Mouse (Mus musculus) liver, embryonic 15.5 days (tissue): ENCODE results near the gene Galnt6. TPM values are rescaled to one million over a fixed set of nuclear protein-coding genes. Genes with fewer than 3 reads are reported as not detected.
A peak's percentile ranks its signal among the peaks of the same experiment; 100 is the strongest.

Source experiments
- ATAC-seq: fragments of 200-750 bp; cut with Nextera tagmentation; 2 replicates; pipeline ENCODE4 v1.8.0; 2017; ENCODE audit warnings: moderate number of reproducible peaks, mild to moderate bottlenecking, moderate library complexity; ENCODE audit not compliant: insufficient read depth
- H3K27ac ChIP-seq: fragments of 300-500 bp; sonication (generic); replicated peaks from 2 replicates; pipeline ENCODE4 v1.5.1; 2015; ENCODE audit warnings: mild to moderate bottlenecking, inconsistent platforms
- H3K27me3 ChIP-seq: fragments of 300-500 bp; sonication (generic); 2 replicates; pipeline ENCODE4 v1.6.1; 2015; ENCODE audit warnings: mild to moderate bottlenecking, inconsistent platforms
- H3K36me3 ChIP-seq: fragments of 300-500 bp; sonication (generic); replicated peaks from 2 replicates; pipeline ENCODE4 v1.6.1; 2015; ENCODE audit warnings: moderate library complexity, mild to moderate bottlenecking, inconsistent platforms
- H3K4me1 ChIP-seq: fragments of 300-500 bp; sonication (generic); replicated peaks from 2 replicates; pipeline ENCODE4 v1.6.1; 2015; ENCODE audit warnings: inconsistent platforms
- H3K4me2 ChIP-seq: fragments of 300-500 bp; sonication (generic); 2 replicates; pipeline ENCODE4 v1.6.1; 2015; ENCODE audit warnings: moderate library complexity, mild to moderate bottlenecking, inconsistent platforms
- H3K4me3 ChIP-seq: fragments of 300-500 bp; sonication (generic); replicated peaks from 2 replicates; pipeline ENCODE4 v1.5.1; 2015; ENCODE audit warnings: mild to moderate bottlenecking, inconsistent platforms
- H3K9ac ChIP-seq: fragments of 300-500 bp; sonication (generic); 2 replicates; pipeline ENCODE4 v1.6.1; 2015; ENCODE audit warnings: moderate library complexity, mild to moderate bottlenecking, inconsistent platforms
- H3K9me3 ChIP-seq: fragments of 300-500 bp; sonication (generic); replicated peaks from 2 replicates; pipeline ENCODE4 v1.6.1; 2016; ENCODE audit warnings: inconsistent platforms
- WGBS: fragments of 180-500 bp; shearing (Covaris S2); methylation state at CpG from one replicate; pipeline ENCODE4 v1.1.7; 2015; ENCODE audit warnings: mixed read lengths; ENCODE audit not compliant: insufficient replicate concordance; 5-methylcytosine and 5-hydroxymethylcytosine counted together
- polyA plus RNA-seq: library from polyadenylated mRNA; unstranded; fragments of >200 nt; fragmentation: Nextera tagmentation; extraction: Ambion mirVana; gene quantifications from 2 replicates; pipeline ENCODE4 v1.2.1, GENCODE M21; 2015

The Galnt6 gene
- polyA plus RNA-seq, 1 experiment from 2014 or later = 1.2 TPM

DNA sequence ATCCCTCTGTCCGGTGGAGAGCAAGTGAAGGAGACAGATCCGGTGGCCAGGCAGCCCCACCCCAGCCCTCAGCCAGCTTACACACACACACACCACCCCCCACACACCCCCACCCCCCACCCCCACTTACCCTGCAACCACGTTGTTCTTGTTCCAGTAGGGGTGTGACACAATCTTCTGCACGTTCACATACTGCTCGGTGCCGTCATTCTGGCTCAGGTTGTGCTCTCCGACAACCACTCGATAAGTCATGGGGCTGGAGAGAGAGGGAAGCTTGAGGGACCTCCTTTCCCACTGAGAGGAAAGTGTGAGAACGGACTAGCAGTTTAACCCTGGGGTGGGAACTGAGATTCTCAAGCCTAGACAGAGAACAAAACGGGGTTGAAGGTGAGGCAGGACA, 44.7 kb downstream of the Galnt6 start:
- H3K4me1 ChIP-seq = peaks cover 66% of the 10 kb centered on the region

DNA sequence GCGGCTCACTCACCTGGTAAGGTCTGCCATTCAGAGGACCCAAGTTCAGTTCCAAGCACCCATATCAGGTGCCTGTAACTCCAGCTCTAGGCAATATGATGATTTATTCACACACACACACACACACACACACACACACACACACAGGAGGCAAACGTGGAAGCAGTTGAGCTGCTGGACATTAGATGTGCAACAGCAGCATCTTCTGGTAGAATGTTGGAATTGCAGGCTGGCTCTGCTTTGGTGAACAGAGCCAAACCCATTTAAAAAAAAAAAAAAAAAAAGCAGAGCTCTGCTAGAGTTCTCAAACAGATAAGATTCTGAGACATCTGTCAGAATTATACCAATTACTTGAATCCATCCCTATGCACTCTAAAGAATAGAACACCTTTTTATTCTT, 46.1 kb downstream of the Galnt6 start:
- no peaks in the 10 kb centered on the region for H3K36me3 ChIP-seq
- ATAC-seq = no peak
- no peak overlapping the region; the same call in 1 of the 2 replicates for H3K4me2 ChIP-seq
- H3K4me3 ChIP-seq = no peak overlapping the region
- WGBS = 46% methylated on average over 2 of the region's 2 CpGs
- H3K9me3 ChIP-seq = no peaks in the 10 kb centered on the region
- H3K27ac ChIP-seq = no peak overlapping the region
- H3K27me3 ChIP-seq = no peaks in the 10 kb centered on the region
- H3K9ac ChIP-seq = no peak overlapping the region
- H3K4me1 ChIP-seq = peaks cover 78% of the 10 kb centered on the region

More for the DNA sequence above, 44.7 kb downstream of the Galnt6 start:
- Histone ChIP-seq H3K36me3 (no peaks in the 10 kb centered on the region), H3K9me3 (no peaks in the 10 kb centered on the region), H3K9ac (no peak overlapping the region), H3K27ac (peak overlapping the region; percentile 22), H3K4me3 (0 out of 2 replicates have a peak overlapping the region, but pooled peaks have one; percentile 5), H3K4me2 (peak overlapping the region; percentile 40; the same call in 1 of the 2 replicates), H3K27me3 (no peaks in the 10 kb centered on the region)
- no peak for ATAC-seq
- WGBS = 48% methylated on average over 10 of the region's 10 CpGs

DNA sequence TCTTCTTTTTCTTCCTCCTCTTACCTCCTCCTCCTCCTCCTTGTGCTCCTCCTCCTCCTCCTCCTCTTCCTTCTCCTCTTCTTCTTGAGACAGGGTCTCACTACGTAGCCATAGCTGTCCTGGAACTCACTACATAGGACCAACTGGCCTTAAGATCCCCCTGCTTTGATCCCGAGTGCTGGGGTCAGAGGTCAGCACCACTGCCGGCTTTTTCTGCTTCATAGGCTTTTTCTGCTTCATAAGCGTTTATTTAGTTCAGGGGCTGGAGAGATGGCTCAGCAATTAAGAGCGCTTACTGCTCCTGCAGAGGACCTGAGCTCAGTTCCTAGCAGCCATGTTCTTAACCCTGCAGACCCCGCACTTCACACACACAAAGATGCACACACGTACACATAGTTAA, 47.4 kb downstream of the Galnt6 start:
- no peak overlapping the region for H3K27ac ChIP-seq
- H3K9me3 ChIP-seq = no peaks in the 10 kb centered on the region
- H3K4me1 ChIP-seq = peaks cover 65% of the 10 kb centered on the region
- ATAC-seq = no peak
- 64% methylated on average over 7 of the region's 7 CpGs for WGBS
- no peaks in the 10 kb centered on the region for H3K36me3 ChIP-seq
- no peaks in the 10 kb centered on the region for H3K27me3 ChIP-seq
- no peak overlapping the region for H3K4me2 ChIP-seq
- H3K4me3 ChIP-seq = no peak overlapping the region
- H3K9ac ChIP-seq = no peak overlapping the region

DNA sequence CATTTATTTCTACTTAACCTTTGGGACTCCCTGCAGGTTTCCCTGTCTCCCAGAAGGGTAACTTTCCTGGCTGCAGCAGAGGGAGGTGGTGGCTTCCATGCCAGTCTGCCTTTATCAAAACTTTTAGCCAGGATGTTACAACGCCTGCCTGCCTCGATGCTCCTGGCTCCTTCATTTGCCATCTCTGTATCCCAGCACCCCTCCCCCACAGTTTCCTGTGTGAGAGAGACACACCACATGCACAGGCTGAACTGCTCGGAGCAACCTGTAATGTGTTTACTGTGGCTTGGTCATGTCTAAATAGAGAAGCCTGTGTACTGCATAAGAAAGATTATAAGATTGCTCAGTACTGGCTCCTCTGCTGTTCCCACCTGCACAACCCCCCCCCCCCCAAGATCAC, 48.8 kb downstream of the Galnt6 start:
- H3K27ac ChIP-seq = no peak overlapping the region
- H3K4me1 ChIP-seq = peaks cover 56% of the 10 kb centered on the region
- no peak for ATAC-seq
- 28% methylated on average over 3 of the region's 3 CpGs for WGBS
- no peaks in the 10 kb centered on the region for H3K36me3 ChIP-seq
- no peak overlapping the region for H3K9ac ChIP-seq
- H3K9me3 ChIP-seq = no peaks in the 10 kb centered on the region
- H3K4me3 ChIP-seq = no peak overlapping the region
- no peaks in the 10 kb centered on the region for H3K27me3 ChIP-seq
- no peak overlapping the region for H3K4me2 ChIP-seq

DNA sequence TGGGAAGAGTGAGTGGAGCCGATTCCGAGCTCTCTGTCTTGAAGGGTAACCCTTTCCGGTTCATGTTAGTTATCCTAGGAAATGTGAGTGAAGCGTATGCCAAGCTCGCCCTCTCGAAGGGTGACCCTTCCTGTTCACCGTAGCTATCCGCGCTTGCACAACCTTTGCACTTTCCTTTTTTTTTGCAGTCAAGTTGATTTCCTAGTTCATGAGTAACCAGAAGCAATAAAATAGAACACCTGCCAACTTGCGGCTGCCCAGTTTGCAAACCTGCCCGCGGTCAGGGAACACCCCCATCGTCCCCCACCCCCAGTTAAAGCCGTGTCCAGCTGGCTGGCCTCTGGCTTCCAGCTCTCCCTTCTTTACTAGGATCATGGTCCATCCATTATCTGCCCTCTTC, 50.2 kb downstream of the Galnt6 start:
- peaks cover 57% of the 10 kb centered on the region for H3K4me1 ChIP-seq
- no peaks in the 10 kb centered on the region for H3K36me3 ChIP-seq
- no peak overlapping the region for H3K4me3 ChIP-seq
- 66% methylated on average over 14 of the region's 14 CpGs for WGBS
- H3K27me3 ChIP-seq = no peaks in the 10 kb centered on the region
- peak overlapping the region; percentile 69 for H3K27ac ChIP-seq
- H3K9ac ChIP-seq = no peak overlapping the region
- H3K4me2 ChIP-seq = no peak overlapping the region
- H3K9me3 ChIP-seq = no peaks in the 10 kb centered on the region
- 0 out of 2 replicates have a peak, but pooled peaks have one; percentile 22 for ATAC-seq

DNA sequence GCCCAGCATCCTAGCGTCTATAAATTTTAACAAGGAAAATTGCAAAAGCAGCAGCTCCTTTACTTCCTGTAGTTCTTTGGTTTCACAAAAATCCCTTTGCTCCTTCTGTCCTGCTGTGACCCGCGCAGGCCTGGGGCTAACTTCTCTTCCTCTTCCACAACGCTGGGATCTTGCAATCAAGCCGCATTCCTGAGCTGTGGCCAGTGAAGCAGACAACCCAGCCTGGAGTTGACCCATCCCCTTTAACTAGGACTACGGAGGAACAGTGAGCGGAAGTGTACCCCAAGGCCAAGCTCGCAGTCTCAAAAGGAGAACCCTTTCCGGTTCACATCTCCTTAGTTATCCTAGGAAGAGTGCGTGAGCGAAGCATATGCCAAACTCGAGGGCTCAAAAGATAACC, 50.6 kb downstream of the Galnt6 start:
- Histone ChIP-seq H3K4me1 (peaks cover 58% of the 10 kb centered on the region), H3K27ac (peak overlapping the region; percentile 60; the same call in 1 of the 2 replicates), H3K27me3 (no peaks in the 10 kb centered on the region), H3K4me2 (no peak overlapping the region), H3K36me3 (no peaks in the 10 kb centered on the region), H3K9me3 (no peaks in the 10 kb centered on the region), H3K4me3 (no peak overlapping the region), H3K9ac (no peak overlapping the region)
- ATAC-seq = no peak
- 71% methylated on average over 12 of the region's 12 CpGs for WGBS

DNA sequence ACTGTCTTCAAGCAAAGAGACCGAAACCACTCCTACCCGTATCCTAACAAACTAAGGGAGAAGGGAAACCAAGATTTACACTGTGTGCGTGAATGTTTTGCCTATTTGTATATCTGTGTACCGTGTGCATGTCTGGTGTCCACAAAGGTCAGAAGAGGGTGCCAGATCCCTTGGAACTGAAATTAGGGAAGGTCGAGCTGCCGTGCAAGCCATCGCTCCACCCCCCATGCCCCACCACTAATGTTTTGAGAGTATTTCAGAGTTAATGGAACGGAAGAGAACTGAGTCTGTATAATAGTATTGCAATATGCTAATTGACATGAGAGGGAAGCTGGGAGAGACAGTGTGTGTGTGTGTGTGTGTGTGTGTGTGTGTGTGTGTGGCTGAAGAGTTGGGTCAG, 51.5 kb downstream of the Galnt6 start:
- H3K27ac ChIP-seq = no peak overlapping the region
- H3K27me3 ChIP-seq = no peaks in the 10 kb centered on the region
- H3K4me3 ChIP-seq = no peak overlapping the region
- no peak for ATAC-seq
- H3K4me1 ChIP-seq = peaks cover 61% of the 10 kb centered on the region
- WGBS = 75% methylated on average over 8 of the region's 8 CpGs
- H3K4me2 ChIP-seq = no peak overlapping the region
- no peaks in the 10 kb centered on the region for H3K9me3 ChIP-seq
- H3K9ac ChIP-seq = no peak overlapping the region
- H3K36me3 ChIP-seq = no peaks in the 10 kb centered on the region

DNA sequence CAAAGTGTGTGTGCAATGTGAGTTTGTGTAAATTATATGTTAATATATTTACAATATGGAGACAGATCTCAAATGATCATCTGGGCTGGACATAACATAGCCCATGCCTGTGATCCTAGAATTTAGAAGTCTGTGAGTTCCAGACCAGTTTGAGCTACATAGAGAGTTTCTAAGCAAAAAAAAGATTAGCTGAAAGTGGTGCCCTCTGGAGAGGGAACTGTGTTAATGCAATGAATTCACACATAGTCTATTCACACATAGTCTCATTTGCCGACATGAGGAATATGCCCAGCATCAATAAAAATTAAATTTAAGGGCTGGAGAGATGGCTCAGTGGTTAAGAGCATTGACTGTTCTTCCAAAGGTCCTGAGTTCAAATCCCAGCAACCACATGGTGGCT, 52.7 kb downstream of the Galnt6 start:
- WGBS = 82% methylated on average over 1 of the region's 1 CpGs
- Histone ChIP-seq H3K4me2 (no peak overlapping the region), H3K4me1 (peaks cover 61% of the 10 kb centered on the region), H3K9ac (no peak overlapping the region), H3K27me3 (no peaks in the 10 kb centered on the region), H3K36me3 (no peaks in the 10 kb centered on the region), H3K27ac (no peak overlapping the region), H3K4me3 (no peak overlapping the region), H3K9me3 (no peaks in the 10 kb centered on the region)
- no peak for ATAC-seq

DNA sequence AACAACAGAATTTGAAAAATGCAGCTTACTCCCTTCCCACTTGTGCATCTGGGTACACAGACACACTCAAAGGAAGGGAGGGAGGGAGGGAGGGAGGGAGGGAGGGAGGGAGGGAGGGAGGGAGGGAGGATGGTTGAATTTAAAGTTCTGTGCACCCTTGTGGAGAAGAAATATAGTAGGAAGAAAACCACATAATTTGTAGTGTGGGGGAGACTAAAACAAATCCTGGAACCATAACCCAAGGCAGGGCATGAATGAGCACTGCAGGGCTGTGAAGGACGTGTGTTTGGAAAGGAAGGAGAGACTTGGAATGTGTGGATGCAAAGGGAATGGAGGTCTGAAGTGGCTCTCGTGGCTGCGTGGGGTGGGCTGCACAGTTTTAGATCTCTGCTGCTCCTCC, 53.7 kb downstream of the Galnt6 start:
- Histone ChIP-seq H3K4me2 (no peak overlapping the region), H3K9me3 (no peaks in the 10 kb centered on the region), H3K27ac (no peak overlapping the region), H3K27me3 (no peaks in the 10 kb centered on the region), H3K4me1 (peaks cover 53% of the 10 kb centered on the region), H3K36me3 (no peaks in the 10 kb centered on the region), H3K9ac (no peak overlapping the region), H3K4me3 (no peak overlapping the region)
- no peak for ATAC-seq
- 65% methylated on average over 3 of the region's 3 CpGs for WGBS

DNA sequence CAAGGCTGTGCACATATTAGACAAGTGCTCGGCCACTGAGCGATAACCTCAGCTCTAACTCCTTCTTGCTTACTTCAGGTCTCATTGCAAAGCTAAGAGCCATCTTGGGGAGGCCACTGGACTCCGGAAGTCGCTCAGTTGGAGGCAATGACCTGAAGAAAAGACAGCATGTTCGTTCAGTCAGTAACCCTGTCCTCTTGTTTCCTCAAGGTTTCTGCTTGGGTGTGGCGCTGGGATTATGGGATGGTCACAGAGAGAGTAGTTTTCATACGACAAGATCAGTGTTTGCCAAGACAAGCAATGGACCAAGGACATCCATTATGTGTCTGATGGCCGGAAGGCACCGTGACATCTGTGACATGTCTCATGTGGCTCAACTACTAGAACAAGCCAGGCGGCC, 54.6 kb downstream of the Galnt6 start:
- Histone ChIP-seq H3K9ac (no peak overlapping the region), H3K36me3 (no peaks in the 10 kb centered on the region), H3K27me3 (no peaks in the 10 kb centered on the region), H3K9me3 (no peaks in the 10 kb centered on the region), H3K4me1 (peaks cover 47% of the 10 kb centered on the region), H3K27ac (peak overlapping the region; percentile 84), H3K4me2 (peak overlapping the region; percentile 49; the same call in 1 of the 2 replicates), H3K4me3 (no peak overlapping the region)
- WGBS = 51% methylated on average over 10 of the region's 10 CpGs
- no peak for ATAC-seq

DNA sequence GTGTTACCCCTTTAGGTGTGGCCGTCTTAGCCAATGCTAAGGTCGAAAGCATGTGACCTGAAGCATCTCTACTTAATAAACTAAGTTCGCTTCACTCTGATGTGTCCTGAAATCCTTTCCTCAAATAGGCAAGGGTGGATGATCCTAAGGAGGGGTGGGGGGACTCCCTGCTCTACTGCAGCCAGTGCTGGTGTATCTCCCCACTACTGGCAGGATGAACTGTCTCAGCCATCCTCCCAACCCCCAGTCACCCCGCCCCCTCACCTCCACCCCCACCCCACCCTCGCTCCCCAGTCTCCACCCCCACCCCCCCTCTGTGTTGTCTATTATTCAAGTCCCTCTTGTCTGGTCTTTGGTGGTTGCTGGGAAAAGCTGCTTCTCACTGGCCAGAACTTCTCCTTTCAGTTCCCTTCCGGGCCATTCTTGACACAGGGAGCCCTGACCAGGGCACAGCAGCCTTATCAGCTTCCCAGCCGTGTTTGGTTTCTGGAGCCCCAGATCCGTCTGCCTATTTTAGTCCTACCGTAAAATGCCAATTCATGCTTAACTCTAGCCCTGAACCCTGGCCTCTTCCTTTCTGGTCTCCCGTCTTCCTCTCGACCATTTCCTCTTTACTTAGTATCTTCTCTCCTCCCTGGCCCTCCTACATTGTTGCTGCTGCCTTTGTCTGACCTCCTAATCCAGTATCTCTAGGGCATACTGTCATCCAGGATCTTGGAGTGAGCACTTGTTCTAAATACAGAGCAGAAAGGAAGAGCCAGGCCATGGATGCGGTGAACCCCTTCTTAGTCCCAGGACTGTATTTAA, 55.4 kb downstream of the Galnt6 start:
- Histone ChIP-seq H3K9me3 (no peaks in the 10 kb centered on the region), H3K36me3 (no peaks in the 10 kb centered on the region), H3K27ac (peak overlapping the region; percentile 84), H3K9ac (peak overlapping the region; percentile 6; the same call in 1 of the 2 replicates), H3K4me1 (peaks cover 48% of the 10 kb centered on the region), H3K4me2 (peak overlapping the region; percentile 49), H3K27me3 (no peaks in the 10 kb centered on the region), H3K4me3 (peak overlapping the region; percentile 9; the same call in 1 of the 2 replicates)
- 10% methylated on average over 12 of the region's 12 CpGs for WGBS
- peak; percentile 86 for ATAC-seq
